Mouse (Mus musculus): ENCODE measurements around the gene Hjurp. TPM values are rescaled to one million over a fixed set of nuclear protein-coding genes. Genes with fewer than 3 reads are reported as not detected.

Gene Hjurp
- total and polyA plus RNA-seq, 3 experiments, result 67.6 to 80.8 (median 69.8) TPM

DNA sequence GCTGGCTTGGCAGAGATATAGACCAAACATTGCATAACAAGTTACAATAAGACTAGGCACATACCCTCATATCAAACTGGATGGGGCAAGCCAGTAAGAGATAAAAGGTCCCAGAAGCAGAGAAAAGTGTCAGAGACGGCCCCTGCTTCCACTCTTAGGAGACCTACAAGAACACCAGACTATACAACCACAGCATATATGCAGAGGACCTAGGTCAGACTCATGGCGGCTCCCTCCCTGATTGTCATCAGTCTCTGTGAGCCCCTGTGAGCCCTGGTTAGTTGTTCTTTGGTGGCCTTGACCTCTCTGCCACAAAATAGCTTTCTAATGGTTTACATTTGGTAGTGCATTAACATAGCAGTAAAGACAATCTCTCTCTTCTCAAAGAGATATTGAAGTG, 31.6 kb upstream of the Hjurp start:
- no peak for DNase-seq (ENCODE audit: extremely low read depth)
- in situ Hi-C loops (cut with MboI; ENCODE audit: low pct_ligation_motif_present, low pct_unique_long_range_greater_than_20kb, low sequenced_read_pairs) (no loop called here), dilution Hi-C loops (cut with MboI; ENCODE audit: extremely low pct_ligation_motif_present, extremely low pct_unique_long_range_greater_than_20kb, low sequenced_read_pairs) (no loop called here)
- Histone ChIP-seq H3K4me1 (ENCODE audit: control insufficient read depth in 1 of 2, insufficient read depth in 2 of 2) (no peaks in the 10 kb centered on the region), H3K4me2 (ENCODE audit: insufficient read depth, low read depth, poor library complexity, severe bottlenecking) (no peak overlapping the region), H3K4me3 (replicated peaks in 1 of 3; ENCODE audit: low read depth in 2 of 3, low read length in 2 of 3, poor library complexity in 1 of 3) (no peak overlapping the region), H3K27me3 (replicated peaks) (no peaks in the 10 kb centered on the region), H3K36me3 (replicated peaks in 1 of 2; ENCODE audit: control insufficient read depth in 1 of 2, insufficient read depth in 1 of 2, low read length in 1 of 2) (no peaks in the 10 kb centered on the region), H3K27ac (ENCODE audit: insufficient read depth, low read depth) (no peak overlapping the region), H3K9me3 (replicated peaks; ENCODE audit: low read length) (peaks cover 15% of the 10 kb centered on the region), H3K9ac (ENCODE audit: insufficient read depth, low read depth) (no peak overlapping the region), H3K79me2 (replicated peaks; ENCODE audit: control insufficient read depth, extremely low read depth, insufficient read depth, poor library complexity, severe bottlenecking) (no peaks in the 10 kb centered on the region)
- TF ChIP-seq KAT2A (IDR thresholded peaks at IDR 0.05; ENCODE audit: insufficient replicate concordance, low read length) (no peak), MEF2A (IDR thresholded peaks at IDR 0.05; ENCODE audit: borderline replicate concordance, low read depth, low read length) (no peak), UBTF (IDR thresholded peaks at IDR 0.05; ENCODE audit: low read depth, low read length) (no peak), ZC3H11A (IDR thresholded peaks at IDR 0.05; ENCODE audit: low read depth, low read length) (no peak), USF2 (conservative IDR thresholded peaks at IDR 0.05; ENCODE audit: low read depth, low read length) (no peak), ZKSCAN1 (IDR thresholded peaks at IDR 0.05; ENCODE audit: borderline replicate concordance, low read depth, low read length) (no peak)

DNA sequence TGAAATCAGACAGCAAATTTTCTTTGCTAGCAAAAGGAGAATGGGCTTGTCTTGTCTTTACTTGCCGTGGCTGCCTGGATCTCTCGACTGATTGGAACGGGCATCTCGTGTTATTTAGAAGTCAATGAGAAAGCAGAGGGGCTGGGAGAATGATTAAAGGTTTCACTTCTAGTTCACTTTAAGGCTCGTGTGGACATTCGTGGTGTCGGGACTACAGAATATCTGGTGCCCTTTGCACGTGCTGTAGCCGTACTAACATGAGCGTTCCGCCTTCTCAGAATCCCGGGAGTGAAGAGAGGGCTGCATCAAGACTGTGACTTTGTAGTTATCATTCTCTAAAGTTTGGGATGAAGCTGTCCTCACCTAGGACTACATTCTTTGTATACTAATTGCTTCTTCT, 29.7 kb upstream of the Hjurp start:
- no peak overlapping the region for H3K9ac ChIP-seq (ENCODE audit: insufficient read depth, low read depth)
- no peak for TF ChIP-seq ELF1 (IDR thresholded peaks at IDR 0.05; ENCODE audit: low read depth, low read length)
- TF ChIP-seq IRF4 (IDR thresholded peaks at IDR 0.05; ENCODE audit: low read depth, low read length), result no peak
- TF ChIP-seq E2F4 (IDR thresholded peaks at IDR 0.05; ENCODE audit: insufficient replicate concordance, low read depth, low read length), result no peak
- TF ChIP-seq GABPA (IDR thresholded peaks at IDR 0.05; ENCODE audit: insufficient replicate concordance, low read depth, low read length), result no peak
- no peak for TF ChIP-seq NRF1 (IDR thresholded peaks at IDR 0.05; ENCODE audit: low read depth, low read length)
- TF ChIP-seq MAZ (IDR thresholded peaks at IDR 0.05; ENCODE audit: low read depth, low read length), result no peak
- TF ChIP-seq JUN (IDR thresholded peaks at IDR 0.05; ENCODE audit: insufficient read depth, low read depth, low read length), result no peak
- no peak for TF ChIP-seq EP300 (IDR thresholded peaks at IDR 0.05; ENCODE audit: low read length)
- TF ChIP-seq MAX (IDR thresholded peaks at IDR 0.05; ENCODE audit: low read length), result no peak
- TF ChIP-seq SIN3A (IDR thresholded peaks at IDR 0.05; ENCODE audit: low read length), result no peak
- no peak for TF ChIP-seq TCF12 (IDR thresholded peaks at IDR 0.05; ENCODE audit: low read depth, low read length)
- TF ChIP-seq JUND (conservative IDR thresholded peaks at IDR 0.05; ENCODE audit: low read depth, low read length), result no peak
- no peak for TF ChIP-seq HCFC1 (IDR thresholded peaks at IDR 0.05; ENCODE audit: low read depth, low read length)
- no peak for TF ChIP-seq MAFK (IDR thresholded peaks at IDR 0.05; ENCODE audit: insufficient replicate concordance, low read length)
- TF ChIP-seq USF1 (IDR thresholded peaks at IDR 0.05; ENCODE audit: low read depth, low read length), result no peak
- no peak for TF ChIP-seq ZMIZ1 (IDR thresholded peaks at IDR 0.05; ENCODE audit: low read depth, low read length)
- no peak for TF ChIP-seq SMC3 (IDR thresholded peaks at IDR 0.05; ENCODE audit: low read depth, low read length)
- H3K36me3 ChIP-seq (replicated peaks in 1 of 2; ENCODE audit: control insufficient read depth in 1 of 2, insufficient read depth in 1 of 2, low read length in 1 of 2), result no peaks in the 10 kb centered on the region
- H3K4me1 ChIP-seq (ENCODE audit: control insufficient read depth in 1 of 2, insufficient read depth in 2 of 2), result no peaks in the 10 kb centered on the region
- peaks cover 3% of the 10 kb centered on the region for H3K27me3 ChIP-seq (replicated peaks)
- no peak overlapping the region for H3K4me2 ChIP-seq (ENCODE audit: insufficient read depth, low read depth, poor library complexity, severe bottlenecking)
- dilution Hi-C loops (cut with MboI; ENCODE audit: extremely low pct_ligation_motif_present, extremely low pct_unique_long_range_greater_than_20kb, low sequenced_read_pairs) (no loop called here), in situ Hi-C loops (cut with MboI; ENCODE audit: low pct_ligation_motif_present, low pct_unique_long_range_greater_than_20kb, low sequenced_read_pairs) (no loop called here)
- H3K9me3 ChIP-seq (replicated peaks; ENCODE audit: low read length), result peaks cover 24% of the 10 kb centered on the region
- DNase-seq (ENCODE audit: extremely low read depth), result no peak
- no peak overlapping the region for H3K4me3 ChIP-seq (replicated peaks in 1 of 3; ENCODE audit: low read depth in 2 of 3, low read length in 2 of 3, poor library complexity in 1 of 3)
- no peak overlapping the region for H3K27ac ChIP-seq (ENCODE audit: insufficient read depth, low read depth)
- H3K79me2 ChIP-seq (replicated peaks; ENCODE audit: control insufficient read depth, extremely low read depth, insufficient read depth, poor library complexity, severe bottlenecking), result no peaks in the 10 kb centered on the region
